Mouse (Mus musculus): Measurements from ENCODE around the gene Rab4b.
A peak's percentile ranks its signal among the peaks of the same experiment; 100 is the strongest.

Gene Rab4b

DNA sequence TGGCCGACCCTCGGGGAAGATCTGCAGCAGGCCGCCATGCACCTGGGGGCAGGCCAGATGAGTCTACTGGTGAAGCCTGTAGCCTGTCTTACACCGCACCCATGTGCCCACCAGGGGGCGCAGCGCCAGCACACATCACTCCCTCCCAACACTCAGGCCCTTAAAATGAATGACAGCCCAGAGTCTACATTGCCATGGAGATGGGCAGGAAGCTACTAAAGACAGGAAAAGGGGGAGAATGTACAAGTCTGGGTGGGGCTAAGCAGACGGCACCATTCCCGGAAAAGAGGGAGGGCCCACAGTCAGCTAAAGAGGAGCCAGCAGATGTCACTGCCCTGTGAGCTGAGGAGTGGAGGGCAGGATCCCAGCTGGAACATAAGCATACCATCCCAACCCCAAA lies 18.8 kb downstream of the Rab4b start:
- peak; percentile 88 for DNase-seq (ENCODE audit: low read depth, low spot score)

GRCm38 (mm10) chr7:27159256-27159655 lies 19.4 kb downstream of the Rab4b start:
- no peak for DNase-seq (ENCODE audit: low read depth, low spot score)

DNA sequence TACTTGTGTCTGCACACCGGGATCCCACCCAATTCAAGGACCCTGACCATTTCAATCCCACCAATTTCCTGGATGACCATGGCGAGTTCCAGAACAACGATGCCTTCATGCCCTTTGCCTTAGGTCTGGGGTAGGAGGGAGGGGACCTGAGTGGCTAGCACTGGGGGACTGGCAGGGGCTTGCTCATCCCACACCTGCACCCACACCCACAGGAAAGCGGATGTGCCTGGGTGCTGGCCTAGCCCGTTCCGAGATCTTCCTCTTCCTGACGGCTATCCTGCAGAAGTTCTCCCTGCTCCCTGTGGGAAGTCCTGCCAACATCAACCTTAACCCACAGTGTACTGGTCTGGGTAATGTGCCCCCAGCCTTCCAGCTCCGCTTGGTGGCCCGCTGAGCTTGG lies 20.5 kb downstream of the Rab4b start:
- DNase-seq (ENCODE audit: low read depth, low spot score): no peak

GRCm38 (mm10) chr7:27156005-27156404 lies 22.7 kb downstream of the Rab4b start:
- no peak for DNase-seq (ENCODE audit: low read depth, low spot score)

DNA sequence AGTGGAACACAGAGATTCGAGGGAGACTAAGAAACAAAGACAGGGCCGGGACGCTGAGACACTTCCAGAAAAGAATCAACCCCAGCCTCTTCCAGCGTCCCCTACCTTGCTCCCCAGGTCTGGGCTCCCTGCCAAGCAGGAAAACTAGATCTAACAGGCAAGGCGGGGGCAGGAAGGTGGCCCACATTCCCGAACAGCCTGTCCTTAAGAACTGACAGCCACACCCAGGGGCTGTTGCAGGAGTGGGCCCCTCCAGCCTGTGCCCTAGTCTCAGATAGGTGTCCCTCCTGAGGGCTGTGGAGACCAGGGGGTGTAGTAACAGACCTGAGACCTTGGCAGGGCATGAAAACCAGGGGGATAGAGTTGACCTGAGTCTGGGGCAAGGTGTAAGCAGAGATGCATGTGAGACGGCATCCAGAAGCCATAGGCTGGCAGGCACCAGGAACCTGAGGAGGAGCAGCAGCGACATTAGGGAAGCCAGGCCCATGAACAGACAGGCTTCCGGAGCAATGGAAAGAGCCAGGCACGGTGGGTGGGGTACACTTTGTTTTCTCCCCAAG lies 25.4 kb downstream of the Rab4b start, which contains the start of gene Cyp2t4:
Gene Cyp2t4, plus strand, starts transcription at position 510 of the 560 bp plus-strand sequence.
- no peak for DNase-seq (ENCODE audit: low read depth, low spot score)

DNA sequence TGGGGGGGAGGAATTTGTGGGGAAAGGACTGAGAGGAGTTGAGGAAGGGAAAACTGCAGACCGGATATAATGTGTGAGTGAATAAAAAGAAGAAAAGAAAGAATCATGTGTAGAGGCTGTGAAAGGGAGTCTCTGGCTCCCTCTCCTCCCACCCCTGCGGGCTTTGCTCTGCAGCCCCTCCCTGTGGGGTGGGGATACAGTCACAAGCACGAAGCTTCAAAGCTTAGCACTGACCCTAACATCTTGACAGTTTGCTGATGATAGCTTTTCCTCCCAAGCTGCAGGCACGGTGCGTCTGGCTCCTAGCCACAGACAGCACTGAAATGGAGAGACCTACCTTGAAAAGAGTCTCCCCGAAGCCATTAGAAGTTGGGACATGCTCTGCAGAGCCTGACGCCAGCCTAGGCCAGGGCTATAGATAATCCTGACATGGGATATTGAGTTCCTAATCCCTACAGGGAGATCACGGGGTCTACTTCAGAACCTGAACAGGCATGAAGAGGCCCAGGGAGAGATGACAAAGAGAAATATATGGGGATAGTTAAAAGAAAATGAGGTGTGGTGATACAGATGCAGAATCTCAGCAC lies 42.2 kb downstream of the Rab4b start:
- no peak for DNase-seq (ENCODE audit: low read depth, low spot score)

DNA sequence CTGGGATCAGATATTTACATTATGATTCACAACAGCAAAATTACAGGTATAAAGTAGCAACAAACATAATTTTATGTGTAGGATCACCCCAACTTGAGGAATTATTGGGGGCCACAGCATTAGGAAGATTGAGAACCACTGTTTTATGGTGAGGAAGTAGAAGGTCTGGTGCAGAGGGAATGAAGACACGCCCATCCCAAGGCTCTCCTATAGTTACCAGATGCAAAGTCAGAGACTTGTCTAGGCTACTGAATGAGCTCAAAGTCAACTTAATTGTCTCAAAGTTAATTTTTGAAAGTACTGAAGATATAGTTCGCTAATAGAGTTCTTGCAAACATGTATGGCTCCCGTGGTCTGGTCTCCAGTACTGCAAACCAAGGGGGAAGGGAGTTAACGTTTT lies 44.9 kb downstream of the Rab4b start:
- DNase-seq (ENCODE audit: low read depth, low spot score): no peak

DNA sequence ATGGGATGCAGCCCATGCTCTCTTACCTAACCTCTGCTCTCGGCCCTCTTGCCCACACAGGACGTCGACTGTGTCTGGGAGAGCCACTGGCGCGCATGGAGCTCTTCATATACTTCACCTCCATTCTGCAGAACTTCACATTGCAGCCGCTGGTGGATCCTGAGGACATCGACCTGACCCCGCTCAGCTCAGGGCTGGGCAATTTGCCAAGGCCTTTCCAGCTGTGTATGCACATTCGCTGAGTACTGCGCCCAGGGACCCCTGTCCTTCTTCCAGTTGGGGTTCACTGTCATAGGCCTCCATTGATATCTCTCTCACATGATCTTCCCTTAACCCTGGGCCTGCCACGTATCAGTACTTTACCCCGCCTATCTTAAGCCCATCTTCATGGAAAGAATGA lies 45.5 kb downstream of the Rab4b start:
- DNase-seq (ENCODE audit: low read depth, low spot score): no peak

GRCm38 (mm10) chr7:27132588-27132987 lies 46.1 kb downstream of the Rab4b start:
- peak; percentile 56 for DNase-seq (ENCODE audit: low read depth, low spot score)

DNA sequence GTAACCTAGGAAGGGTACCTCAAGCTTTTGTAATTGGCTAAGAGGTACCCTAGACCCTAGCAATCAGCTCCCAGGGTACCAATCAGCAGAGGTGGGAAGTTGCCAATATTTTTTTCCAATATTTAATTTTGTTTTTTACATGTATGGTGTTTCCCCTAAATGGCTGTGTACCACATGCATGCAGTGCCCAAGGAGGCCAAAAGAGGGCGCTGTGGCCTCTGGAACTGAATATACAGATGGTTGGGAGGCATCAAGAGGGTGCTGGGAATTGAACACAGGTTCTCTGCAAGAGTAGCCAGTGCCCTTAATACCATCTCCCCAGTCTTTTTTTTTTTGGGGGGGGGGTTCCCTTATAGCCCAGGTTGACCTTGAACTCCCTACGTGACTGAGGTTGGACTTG lies 47.3 kb downstream of the Rab4b start:
- DNase-seq (ENCODE audit: low read depth, low spot score): no peak

- DNase-seq (ENCODE audit: low read depth, low spot score): no peak
These were observed 48.0 kb downstream of the Rab4b start for GRCm38 (mm10) chr7:27130521-27131370.

DNA sequence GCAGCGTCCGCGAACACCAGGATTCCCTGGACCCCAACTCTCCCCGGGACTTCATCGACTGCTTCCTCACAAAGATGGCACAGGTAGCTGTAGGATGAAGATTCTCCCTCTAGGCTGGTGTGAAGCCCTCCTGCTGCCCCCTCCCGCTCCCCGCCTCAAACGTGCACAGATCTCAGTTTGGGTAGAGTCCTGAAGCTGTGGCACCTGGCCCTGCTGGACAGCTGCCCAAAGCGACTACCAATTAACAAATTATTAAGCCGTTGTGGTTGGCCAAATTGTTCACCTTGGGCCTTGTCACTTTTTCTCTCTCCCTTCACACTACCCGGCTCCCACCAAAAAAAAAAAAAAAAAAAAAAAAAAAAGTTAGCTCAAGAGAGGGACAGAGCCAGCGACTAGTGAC lies 48.9 kb downstream of the Rab4b start:
- no peak for DNase-seq (ENCODE audit: low read depth, low spot score)

DNA sequence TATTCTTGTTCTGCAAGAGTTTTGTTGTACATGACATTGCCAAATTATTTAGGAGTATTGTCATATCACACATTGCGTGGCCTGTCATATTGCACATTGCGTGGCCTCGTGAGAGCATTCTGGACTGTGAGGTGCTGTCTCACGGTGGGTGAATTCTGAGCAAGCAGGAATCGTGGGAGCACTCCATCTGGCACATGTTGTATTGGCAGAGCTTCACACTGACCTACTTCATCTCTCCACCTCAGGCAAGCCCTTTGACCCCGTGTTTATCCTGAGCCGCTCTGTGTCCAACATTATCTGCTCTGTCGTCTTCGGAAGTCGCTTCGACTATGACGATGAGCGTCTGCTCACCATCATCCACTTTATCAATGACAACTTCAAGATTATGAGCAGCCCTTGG lies 49.8 kb downstream of the Rab4b start:
- no peak for DNase-seq (ENCODE audit: low read depth, low spot score)

GRCm38 (mm10) chr7:27128162-27128561 lies 50.5 kb downstream of the Rab4b start:
- DNase-seq (ENCODE audit: low read depth, low spot score): no peak

DNA sequence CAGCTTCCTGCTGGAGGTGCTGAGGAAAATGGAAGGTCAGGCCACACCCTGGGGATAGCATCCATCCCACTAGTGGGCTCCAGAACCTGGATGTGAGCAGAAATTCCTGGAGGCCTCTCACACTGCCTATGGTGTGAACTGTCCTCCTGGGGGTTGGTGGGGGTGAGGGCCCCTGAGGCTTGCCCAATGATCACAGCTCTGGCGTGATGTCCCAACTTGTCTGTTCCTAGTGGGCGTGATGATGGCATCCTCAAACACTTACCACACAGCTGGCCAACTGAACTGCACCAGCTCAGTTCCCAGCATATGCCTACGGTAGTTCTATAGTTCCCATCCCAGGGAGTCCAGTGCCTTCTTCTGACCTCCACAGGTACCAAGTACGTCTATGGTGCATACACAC lies 53.7 kb downstream of the Rab4b start:
- DNase-seq (ENCODE audit: low read depth, low spot score): no peak

DNA sequence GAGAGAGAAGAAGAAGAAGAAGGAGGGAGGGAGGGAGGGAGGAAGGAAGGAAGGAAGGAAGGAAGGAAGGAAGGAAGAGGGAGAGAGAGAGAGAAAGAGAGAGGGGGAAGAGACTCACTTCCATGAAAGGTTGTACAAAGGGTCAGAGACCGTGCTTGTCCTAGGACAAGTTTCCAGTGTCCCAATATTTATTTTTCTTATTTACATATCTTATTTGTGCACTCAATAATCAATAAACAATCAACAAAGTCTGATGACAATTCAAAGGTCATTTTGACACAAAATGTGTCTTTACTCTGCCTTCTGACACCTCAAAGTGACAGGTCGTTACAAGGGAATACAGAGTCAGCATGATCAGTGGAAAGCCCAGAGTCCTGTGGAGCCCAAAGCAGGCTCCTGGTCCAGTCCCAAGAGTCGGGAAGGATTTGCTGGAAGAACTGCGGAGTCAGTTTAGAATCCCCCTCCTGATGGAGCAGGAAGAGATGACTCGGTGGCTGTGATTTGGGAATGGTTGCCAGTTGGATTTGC lies 54.3 kb downstream of the Rab4b start:
- no peak for DNase-seq (ENCODE audit: low read depth, low spot score)

DNA sequence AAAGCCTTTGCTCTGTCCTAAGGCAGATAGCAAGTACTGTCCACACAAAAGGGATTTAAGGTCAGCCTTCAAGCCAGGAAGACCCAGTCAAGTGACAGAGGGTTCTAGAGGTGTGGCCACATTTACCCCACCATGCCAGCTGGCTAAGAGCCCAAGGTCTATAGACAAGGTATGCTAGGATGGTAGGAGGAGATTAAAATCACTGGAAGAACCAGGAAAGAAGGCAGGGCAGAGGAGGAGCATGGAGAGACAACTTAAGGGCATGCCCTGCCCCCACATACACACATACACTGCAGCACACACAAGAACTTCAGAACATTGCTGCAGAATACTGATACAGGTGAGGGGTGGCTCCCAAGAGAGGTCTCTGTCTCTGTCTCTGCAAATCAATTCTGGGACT lies 59.0 kb downstream of the Rab4b start, which contains the start of gene Cyp2f2:
Gene Cyp2f2, plus strand, starts transcription at position 234 of the 400 bp plus-strand sequence.
- no peak for DNase-seq (ENCODE audit: low read depth, low spot score)
